Mouse (Mus musculus) lung, adult 2 months (tissue): Measurements from ENCODE around the gene Mrps18a.

ENCODE experiments used
- CTCF ChIP-seq: fragments of 200-500 bp; IDR thresholded peaks from 2 replicates; pipeline ENCODE4 v1.5.1; 2011; ENCODE audit warnings: mild to moderate bottlenecking, low read length, control low read depth; ENCODE audit not compliant: insufficient read depth
- POLR2A ChIP-seq: fragments of 200-500 bp; IDR thresholded peaks from 2 replicates; pipeline ENCODE4 v1.6.1; 2011; ENCODE audit warnings: low read depth, mild to moderate bottlenecking, control low read depth, low read length, borderline replicate concordance; ENCODE audit errors: extremely low read depth

DNA sequence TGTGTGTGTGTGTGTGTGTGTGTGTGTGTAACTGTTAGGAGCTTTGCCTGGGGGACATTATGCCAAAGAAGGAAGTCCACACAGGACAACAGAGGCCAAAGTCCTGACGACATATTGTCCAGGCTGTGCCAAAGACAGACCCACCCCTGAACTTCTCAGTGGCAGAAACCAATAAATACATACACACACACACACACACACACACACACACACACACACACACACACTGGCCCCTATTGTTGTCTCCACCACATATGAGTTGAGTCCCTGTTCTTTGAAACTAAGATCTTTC lies 34.6 kb upstream of the Mrps18a start:
- TF ChIP-seq CTCF (no peak), POLR2A (no peak)
